Comparison of ENCODE assay signal across 8 mouse cellular contexts in genomic region chr6:34921941-34922340, GRCm38 (mm10). TPM values are rescaled to one million over a fixed set of nuclear protein-coding genes. Genes with fewer than 3 reads are reported as not detected.
DNase-seq lines count a peak whose midpoint lies in the region; ATAC-seq and TF ChIP-seq lines count a peak whose summit lies in the region.
"Had no signal": no experiment of that assay in that cellular context is flagged by ENCODE, and none has a peak within 500 bp of the region (broad histone marks: within the 10 kb centered on the region; RNA-seq: fewer than 3 reads in every experiment).

No protein-coding gene starts in this region.

- H3K9ac ChIP-seq in MEL (ENCODE audit: control insufficient read depth, low read depth, low read length, poor library complexity, severe bottlenecking), result no peak overlapping the region
- no peak overlapping the region for H3K9ac ChIP-seq in heart, postnatal 0 days (replicated peaks; ENCODE audit: low read depth, low read length)
- H3K9ac ChIP-seq in liver, embryonic 16.5 days (ENCODE audit: low read depth, low read length), result no peak overlapping the region

- ATAC-seq in heart, postnatal 0 days (ENCODE audit: insufficient read depth, low read depth), result peak; percentile 85
- ATAC-seq in liver, embryonic 16.5 days (ENCODE audit: low read depth), result peak; percentile 76

- WGBS in heart, postnatal 0 days, result 41% methylated on average over 13 of the region's 14 CpGs
- 45% methylated on average over 13 of the region's 14 CpGs for WGBS in liver, embryonic 16.5 days (ENCODE audit: insufficient replicate concordance)
- WGBS in small intestine, adult 2 months, result 56% methylated on average over 14 of the region's 14 CpGs

- H3K4me2 ChIP-seq in heart, postnatal 0 days (ENCODE audit: low read depth, low read length), result no peak overlapping the region
- H3K4me2 ChIP-seq in liver, embryonic 16.5 days (ENCODE audit: low read depth, low read length), result no peak overlapping the region

- peak; percentile 35 for DNase-seq in left cerebral cortex, postnatal 4 days
- DNase-seq in left cerebral cortex, postnatal 36 days (ENCODE audit: low spot score in 2 of 2), result no peak
- peak; percentile 73 for DNase-seq in MEL (ENCODE audit: low read depth, low spot score)
- peak; percentile 59 for DNase-seq in c-Kit-positive CD71-positive TER-119-positive erythroid progenitor cells, embryonic 14.5 days (ENCODE audit: low spot score)
- peak; percentile 79 for DNase-seq in heart, postnatal 0 days (ENCODE audit: low spot score)

- no peaks in the 10 kb centered on the region for H3K79me2 ChIP-seq in MEL (ENCODE audit: control insufficient read depth, insufficient read depth, low read length, poor library complexity)

- no peak overlapping the region for H3K4me3 ChIP-seq in MEL (ENCODE audit: control insufficient read depth in 1 of 2, insufficient read depth in 1 of 2, low read depth in 2 of 2, low read length in 2 of 2)
- no peak overlapping the region for H3K4me3 ChIP-seq in heart, postnatal 0 days (ENCODE audit: low read depth, low read length)
- no peak overlapping the region for H3K4me3 ChIP-seq in liver, embryonic 16.5 days (ENCODE audit: low read depth, low read length)
- H3K4me3 ChIP-seq in small intestine, adult 2 months (ENCODE audit: low read depth, low read length), result no peak overlapping the region

- no peaks in the 10 kb centered on the region; a peak in 2 of 4 replicates for H3K27me3 ChIP-seq in MEL (ENCODE audit: control insufficient read depth in 1 of 2, insufficient read depth in 2 of 2, low read length in 2 of 2)
- no peaks in the 10 kb centered on the region for H3K27me3 ChIP-seq in heart, postnatal 0 days (ENCODE audit: control insufficient read depth, insufficient read depth, low read length)
- no peaks in the 10 kb centered on the region for H3K27me3 ChIP-seq in liver, embryonic 16.5 days (ENCODE audit: control insufficient read depth, insufficient read depth, low read depth, low read length)
- H3K27me3 ChIP-seq in small intestine, adult 2 months (ENCODE audit: control insufficient read depth, insufficient read depth, low read length), result no peaks in the 10 kb centered on the region; the same call in 1 of the 2 replicates

- intact Hi-C loops in left cerebral cortex, postnatal 4 days (cut with DNase I), result no loop called here
- intact Hi-C loops in left cerebral cortex, postnatal 36 days (cut with DNase I), result no loop called here

- H3K4me1 ChIP-seq in MEL (ENCODE audit: control insufficient read depth in 1 of 2, insufficient read depth in 2 of 2, low read length in 2 of 2), result no peaks in the 10 kb centered on the region
- no peaks in the 10 kb centered on the region for H3K4me1 ChIP-seq in heart, postnatal 0 days (ENCODE audit: control insufficient read depth, insufficient read depth)
- H3K4me1 ChIP-seq in liver, embryonic 16.5 days (ENCODE audit: control insufficient read depth, low read depth, low read length), result peaks cover 3% of the 10 kb centered on the region; the same call in 1 of the 2 replicates
- no peaks in the 10 kb centered on the region for H3K4me1 ChIP-seq in small intestine, adult 2 months (ENCODE audit: control insufficient read depth, insufficient read depth, insufficient read length, low read length)

- H3K9me3 ChIP-seq in MEL (replicated peaks; ENCODE audit: insufficient read depth, low read length), result no peaks in the 10 kb centered on the region
- no peaks in the 10 kb centered on the region for H3K9me3 ChIP-seq in heart, postnatal 0 days (replicated peaks; ENCODE audit: control insufficient read depth, low read length)
- H3K9me3 ChIP-seq in liver, embryonic 16.5 days (replicated peaks; ENCODE audit: control insufficient read depth, low read length), result no peaks in the 10 kb centered on the region

- no peak for TF ChIP-seq EP300 in MEL (IDR thresholded peaks at IDR 0.05; ENCODE audit: low read depth in 1 of 2, low read length in 2 of 2)
- TF ChIP-seq EP300 in heart, postnatal 0 days (IDR thresholded peaks at IDR 0.05; ENCODE audit: low read depth), result no peak

- no peak for TF ChIP-seq POLR2A in MEL (IDR thresholded peaks at IDR 0.05; ENCODE audit: control insufficient read depth in 1 of 2, insufficient read depth in 1 of 2, low read depth in 1 of 2, low read length in 2 of 2, poor library complexity in 1 of 2)
- TF ChIP-seq POLR2A in small intestine, adult 2 months (IDR thresholded peaks at IDR 0.05; ENCODE audit: low read depth, low read length), result no peak

- no peaks in the 10 kb centered on the region for H3K36me3 ChIP-seq in MEL (ENCODE audit: control insufficient read depth in 1 of 2, insufficient read depth in 2 of 2, low read length in 2 of 2)
- no peaks in the 10 kb centered on the region for H3K36me3 ChIP-seq in heart, postnatal 0 days (replicated peaks; ENCODE audit: control insufficient read depth, insufficient read depth, low read length)
- H3K36me3 ChIP-seq in liver, embryonic 16.5 days (ENCODE audit: control insufficient read depth, insufficient read depth), result no peaks in the 10 kb centered on the region
- no peaks in the 10 kb centered on the region for H3K36me3 ChIP-seq in small intestine, adult 2 months (ENCODE audit: control insufficient read depth, insufficient read depth, low read length)

- no peak overlapping the region for H3K27ac ChIP-seq in MEL (ENCODE audit: control insufficient read depth, low read depth, low read length)
- H3K27ac ChIP-seq in heart, postnatal 0 days (ENCODE audit: low read depth), result no peak overlapping the region
- H3K27ac ChIP-seq in liver, embryonic 16.5 days (ENCODE audit: low read length), result no peak overlapping the region
- H3K27ac ChIP-seq in small intestine, adult 2 months (ENCODE audit: insufficient read depth, low read depth, low read length), result no peak overlapping the region

- TF ChIP-seq RAD21 in MEL (IDR thresholded peaks at IDR 0.05; ENCODE audit: low read depth, low read length), result peak; percentile 87

- peak; percentile 52 to 96 (median 70); a peak in 5 of 6 replicates for TF ChIP-seq CTCF in MEL (IDR thresholded peaks at IDR 0.05 in 2 of 3, conservative IDR thresholded peaks at IDR 0.05 in 1 of 3; ENCODE audit: control insufficient read depth in 1 of 3, insufficient read depth in 1 of 3, low read depth in 2 of 3, low read length in 3 of 3, poor library complexity in 1 of 3, severe bottlenecking in 1 of 3)
- TF ChIP-seq CTCF in heart, postnatal 0 days (IDR thresholded peaks at IDR 0.05; ENCODE audit: low read depth), result peak; percentile 99
- TF ChIP-seq CTCF in small intestine, adult 2 months (IDR thresholded peaks at IDR 0.05; ENCODE audit: extremely low read depth, insufficient read length, insufficient replicate concordance, low read depth, low read length), result peak; percentile 59; the same call in 1 of the 2 replicates

TF ChIP-seq in MEL, 35 proteins besides CTCF, POLR2A, EP300 and RAD21 (continues in another document):
- TF ChIP-seq USF2 (IDR thresholded peaks at IDR 0.05; ENCODE audit: borderline replicate concordance in 1 of 2, insufficient read depth in 1 of 2, low read depth in 1 of 2, low read length in 2 of 2), result no peak
- no peak for TF ChIP-seq MAFK (IDR thresholded peaks at IDR 0.05; ENCODE audit: borderline replicate concordance, low read depth, low read length)
- no peak for TF ChIP-seq ETS1 (IDR thresholded peaks at IDR 0.05; ENCODE audit: low read depth, low read length)
- TF ChIP-seq NRF1 (IDR thresholded peaks at IDR 0.05; ENCODE audit: insufficient read depth, low read depth, low read length, poor library complexity, severe bottlenecking), result no peak
- TF ChIP-seq ELF1 (IDR thresholded peaks at IDR 0.05; ENCODE audit: low read depth, low read length), result no peak

RNA-seq across cellular contexts. Expression of gene Stra8, which starts 2.0 kb away (rescaled TPM):
- total RNA-seq in left cerebral cortex, postnatal 4 days (2021), result not detected
- total RNA-seq in left cerebral cortex, postnatal 36 days (2021), result not detected
- not detected in 2 replicates for total RNA-seq in MEL (2012; rRNA removed)
- not detected for polyA plus RNA-seq in MEL (2012; ENCODE audit: insufficient read depth in 1 of 2, insufficient read length in 2 of 2, low read depth in 1 of 2, low replicate concordance in 2 of 2, missing spikeins in 1 of 2)
- total RNA-seq in heart, postnatal 0 days (2014; rRNA removed; ENCODE audit: low replicate concordance), result not detected in 2 replicates
- not detected in 2 replicates for polyA plus RNA-seq in heart, postnatal 0 days (2015; fragmentation: Nextera tagmentation; extraction: Ambion mirVana)
- polyA plus RNA-seq in liver, embryonic 16.5 days (2015; fragmentation: Nextera tagmentation; extraction: Ambion mirVana), result not detected in 2 replicates
- polyA plus RNA-seq in small intestine, adult 2 months (2012; rRNA removed), result not detected in 2 replicates
- polyA plus RNA-seq: gonadal fat pad, adult 2 months had no signal

RNA-seq across cellular contexts. Expression of gene Wdr91, which starts 11.3 kb away (rescaled TPM):
- total RNA-seq in left cerebral cortex, postnatal 4 days (2021), result 10 to 100 TPM; 26.7 to 28.5 TPM
- 10 to 100 TPM; 33.4 to 34.6 TPM for total RNA-seq in left cerebral cortex, postnatal 36 days (2021)
- 11.7 and 13.7 TPM in 2 replicates for total RNA-seq in MEL (2012; rRNA removed)
- polyA plus RNA-seq in MEL (2012; ENCODE audit: insufficient read depth in 1 of 2, insufficient read length in 2 of 2, low read depth in 1 of 2, low replicate concordance in 2 of 2, missing spikeins in 1 of 2), result 10 to 100 TPM in 1 of 2 experiments, not detected in 1; 24.1 TPM
- 24.9 and 25.2 TPM in 2 replicates for total RNA-seq in heart, postnatal 0 days (2014; rRNA removed; ENCODE audit: low replicate concordance)
- 7.7 and 8.6 TPM in 2 replicates for polyA plus RNA-seq in heart, postnatal 0 days (2015; fragmentation: Nextera tagmentation; extraction: Ambion mirVana)
- polyA plus RNA-seq in liver, embryonic 16.5 days (2015; fragmentation: Nextera tagmentation; extraction: Ambion mirVana), result 9.6 and 10.3 TPM in 2 replicates
- polyA plus RNA-seq in small intestine, adult 2 months (2012; rRNA removed), result 3.3 and 4.7 TPM in 2 replicates

RNA-seq across cellular contexts. Expression of gene Cyren, which starts 44.1 kb away (rescaled TPM):
- 1 to 10 TPM; 5.3 to 5.7 TPM for total RNA-seq in left cerebral cortex, postnatal 4 days (2021)
- 1 to 10 TPM; 4.0 to 5.1 TPM for total RNA-seq in left cerebral cortex, postnatal 36 days (2021)
- total RNA-seq in MEL (2012; rRNA removed), result 9.4 and 10.1 TPM in 2 replicates
- polyA plus RNA-seq in MEL (2012; ENCODE audit: insufficient read depth in 1 of 2, insufficient read length in 2 of 2, low read depth in 1 of 2, low replicate concordance in 2 of 2, missing spikeins in 1 of 2), result 10 to 100 TPM in 1 of 2 experiments, not detected in 1; 15.9 TPM
- total RNA-seq in heart, postnatal 0 days (2014; rRNA removed; ENCODE audit: low replicate concordance), result 1.7 and 6.3 TPM in 2 replicates
- 6.1 and 6.3 TPM in 2 replicates for polyA plus RNA-seq in heart, postnatal 0 days (2015; fragmentation: Nextera tagmentation; extraction: Ambion mirVana)
- polyA plus RNA-seq in liver, embryonic 16.5 days (2015; fragmentation: Nextera tagmentation; extraction: Ambion mirVana), result 5.7 and 5.9 TPM in 2 replicates
- polyA plus RNA-seq in small intestine, adult 2 months (2012; rRNA removed), result 1.4 and 1.6 TPM in 2 replicates

RNA-seq across cellular contexts. Expression of gene Tmem140, which starts 59.0 kb away (rescaled TPM):
- 1 to 10 TPM in 1 of 2 experiments, under 1 TPM in 1; 0.84 to 1.4 TPM for total RNA-seq in left cerebral cortex, postnatal 4 days (2021)
- 1 to 10 TPM; 3.1 to 3.5 TPM for total RNA-seq in left cerebral cortex, postnatal 36 days (2021)
- total RNA-seq in MEL (2012; rRNA removed), result 2.5 TPM in 2 replicates
- 1 to 10 TPM in 1 of 2 experiments, not detected in 1; 4.0 TPM for polyA plus RNA-seq in MEL (2012; ENCODE audit: insufficient read depth in 1 of 2, insufficient read length in 2 of 2, low read depth in 1 of 2, low replicate concordance in 2 of 2, missing spikeins in 1 of 2)
- 7.7 and 10.6 TPM in 2 replicates for total RNA-seq in heart, postnatal 0 days (2014; rRNA removed; ENCODE audit: low replicate concordance)
- polyA plus RNA-seq in heart, postnatal 0 days (2015; fragmentation: Nextera tagmentation; extraction: Ambion mirVana), result 5.3 and 6.1 TPM in 2 replicates
- 8.8 and 10.0 TPM in 2 replicates for polyA plus RNA-seq in liver, embryonic 16.5 days (2015; fragmentation: Nextera tagmentation; extraction: Ambion mirVana)
- 10.3 and 51.1 TPM in 2 replicates for polyA plus RNA-seq in small intestine, adult 2 months (2012; rRNA removed)

Comparison
In these comparisons a context has a peak if more than half of its experiments do, and no peak if none do; other contexts are left out.
1. DNase-seq: peak in left cerebral cortex, postnatal 4 days (single experiment), MEL (single experiment), c-Kit-positive CD71-positive TER-119-positive erythroid progenitor cells, embryonic 14.5 days (single experiment) and heart, postnatal 0 days (single experiment); none in left cerebral cortex, postnatal 36 days (0 of 2).
2. Peak in every context shown above with its lines, with median percentiles within 50 percentile points of each other: CTCF ChIP-seq.